Mouse (Mus musculus): ENCODE measurements around the gene Cfap97d1.

Cfap97d1 gene

GRCm38 (mm10) chr11:102040646-102041045 lies 56.6 kb downstream of the Cfap97d1 start:
- no peak for DNase-seq

- DNase-seq, result no peak
Measured at GRCm38 (mm10) chr11:102041350-102041949, 57.4 kb downstream of the Cfap97d1 start, which contains the start of gene Cd300lg. TSS of gene Cd300lg (plus strand) at chr11:102041509.

Data from thymus, postnatal 14 days (tissue).